Mouse (Mus musculus) midbrain, postnatal 0 days (tissue): Measurements from ENCODE around the gene Entpd8. TPM values are rescaled to one million over a fixed set of nuclear protein-coding genes. Genes with fewer than 3 reads are reported as not detected.

Experiments used
- ATAC-seq: fragments of 200-750 bp; cut with Nextera tagmentation; 2 replicates; pipeline ENCODE4 v1.8.0; 2017; ENCODE audit warnings: moderate number of reproducible peaks, mild to moderate bottlenecking, moderate TSS enrichment, moderate library complexity; ENCODE audit not compliant: low FRiP score
- DNase-seq: peaks from one replicate; pipeline ENCODE4 v3.0.0-alpha.2; 2015; ENCODE audit warnings: low spot score
- H3K27ac ChIP-seq: fragments of 300-500 bp; sonication (generic); 2 replicates; pipeline ENCODE4 v1.5.1; 2014; ENCODE audit warnings: low read depth, mild to moderate bottlenecking, low read length, mixed read lengths
- H3K27me3 ChIP-seq: fragments of 300-500 bp; sonication (generic); 2 replicates; pipeline ENCODE4 v1.6.1; 2014; ENCODE audit warnings: low read length, control low read depth, mixed read lengths; ENCODE audit not compliant: insufficient read depth
- H3K36me3 ChIP-seq: fragments of 300-500 bp; sonication (generic); 2 replicates; pipeline ENCODE4 v1.6.1; 2014; ENCODE audit warnings: low read length, control low read depth, mixed read lengths; ENCODE audit not compliant: insufficient read depth
- H3K4me1 ChIP-seq: fragments of 300-500 bp; sonication (generic); 2 replicates; pipeline ENCODE4 v1.6.1; 2014; ENCODE audit warnings: mild to moderate bottlenecking, control low read depth, antibody characterized with exemption, low read length, mixed read lengths; ENCODE audit not compliant: insufficient read depth
- H3K4me2 ChIP-seq: fragments of 300-500 bp; sonication (generic); 2 replicates; pipeline ENCODE4 v1.6.1; 2014; ENCODE audit warnings: low read depth, mild to moderate bottlenecking, low read length, mixed read lengths; ENCODE audit not compliant: poor library complexity, severe bottlenecking
- H3K4me3 ChIP-seq: fragments of 300-500 bp; sonication (generic); 2 replicates; pipeline ENCODE4 v1.5.1; 2014; ENCODE audit warnings: low read depth, mild to moderate bottlenecking, low read length, moderate library complexity
- H3K9ac ChIP-seq: fragments of 300-500 bp; sonication (generic); replicated peaks from 2 replicates; pipeline ENCODE4 v1.6.1; 2014; ENCODE audit warnings: mild to moderate bottlenecking, low read length, moderate library complexity, mixed read lengths; ENCODE audit not compliant: poor library complexity, severe bottlenecking
- H3K9me3 ChIP-seq: fragments of 300-500 bp; sonication (generic); 2 replicates; pipeline ENCODE4 v1.6.1; 2016; ENCODE audit warnings: low read length, control low read depth
- CTCF ChIP-seq: IDR thresholded peaks from 2 replicates; pipeline ENCODE4 v1.5.1; 2016; ENCODE audit warnings: antibody characterized with exemption, mild to moderate bottlenecking
- WGBS: fragments of 180-500 bp; shearing (Covaris S2); extraction: QIAGEN DNeasy Blood & Tissue Kit; methylation state at CpG from one replicate; pipeline ENCODE4 v1.1.7; 2014; 5-methylcytosine and 5-hydroxymethylcytosine counted together
- polyA plus RNA-seq: library from polyadenylated mRNA; unstranded; fragments of >200 nt; fragmentation: Nextera tagmentation; extraction: Ambion mirVana; gene quantifications from 2 replicates; pipeline ENCODE4 v1.2.1, GENCODE M21; 2015
- total RNA-seq: library from RNA; depleted of rRNA; stranded (reverse); fragments of >200 nt; gene quantifications from 2 replicates; pipeline ENCODE4 v1.2.3, GENCODE M21; 2014

Gene Entpd8
- total and polyA plus RNA-seq, 2 experiments from 2014 or later: not detected

GRCm38 (mm10) chr2:25083697-25084096 is 3.6 kb downstream of the Entpd8 start:
- no peak for TF ChIP-seq CTCF
- ATAC-seq (no peak), DNase-seq (no peak)

GRCm38 (mm10) chr2:25085571-25085970 is 5.5 kb downstream of the Entpd8 start:
- Histone ChIP-seq H3K4me3 (no peak overlapping the region), H3K27ac (no peak overlapping the region), H3K27me3 (no peaks in the 10 kb centered on the region), H3K36me3 (no peaks in the 10 kb centered on the region), H3K9ac (no peak overlapping the region), H3K4me2 (no peak overlapping the region), H3K9me3 (no peaks in the 10 kb centered on the region), H3K4me1 (no peaks in the 10 kb centered on the region)
- DNase-seq (no peak), ATAC-seq (no peak)
- WGBS: 86% methylated on average over 5 of the region's 5 CpGs
- no peak for TF ChIP-seq CTCF

More at GRCm38 (mm10) chr2:25083697-25084096, 3.6 kb downstream of the Entpd8 start:
- no peak overlapping the region for H3K27ac ChIP-seq
- no peaks in the 10 kb centered on the region for H3K36me3 ChIP-seq
- no peaks in the 10 kb centered on the region for H3K4me1 ChIP-seq
- no peak overlapping the region for H3K4me3 ChIP-seq
- H3K27me3 ChIP-seq: no peaks in the 10 kb centered on the region
- H3K4me2 ChIP-seq: no peak overlapping the region
- no peak overlapping the region for H3K9ac ChIP-seq
- 77% methylated on average over 4 of the region's 4 CpGs for WGBS
- H3K9me3 ChIP-seq: no peaks in the 10 kb centered on the region

GRCm38 (mm10) chr2:25087842-25088241 is 7.7 kb downstream of the Entpd8 start:
- WGBS: 96% methylated on average over 2 of the region's 2 CpGs
- Histone ChIP-seq H3K9ac (no peak overlapping the region), H3K9me3 (no peaks in the 10 kb centered on the region), H3K4me1 (no peaks in the 10 kb centered on the region), H3K4me2 (no peak overlapping the region), H3K4me3 (no peak overlapping the region), H3K27me3 (no peaks in the 10 kb centered on the region), H3K36me3 (no peaks in the 10 kb centered on the region), H3K27ac (no peak overlapping the region)
- no peak for ATAC-seq
- no peak for DNase-seq
- TF ChIP-seq CTCF: no peak

GRCm38 (mm10) chr2:25088636-25089035 is 8.5 kb downstream of the Entpd8 start:
- no peaks in the 10 kb centered on the region for H3K4me1 ChIP-seq
- H3K27ac ChIP-seq: no peak overlapping the region
- H3K4me2 ChIP-seq: no peak overlapping the region
- H3K9ac ChIP-seq: no peak overlapping the region
- H3K9me3 ChIP-seq: no peaks in the 10 kb centered on the region
- DNase-seq (no peak), ATAC-seq (no peak)
- H3K27me3 ChIP-seq: no peaks in the 10 kb centered on the region
- TF ChIP-seq CTCF: no peak
- H3K4me3 ChIP-seq: no peak overlapping the region
- 90% methylated on average over 3 of the region's 3 CpGs for WGBS
- H3K36me3 ChIP-seq: no peaks in the 10 kb centered on the region

- Histone ChIP-seq H3K4me3 (no peak overlapping the region), H3K27ac (no peak overlapping the region), H3K4me2 (no peak overlapping the region), H3K9ac (no peak overlapping the region), H3K36me3 (no peaks in the 10 kb centered on the region), H3K4me1 (no peaks in the 10 kb centered on the region), H3K27me3 (no peaks in the 10 kb centered on the region), H3K9me3 (no peaks in the 10 kb centered on the region)
- WGBS: 43% methylated on average over 17 of the region's 17 CpGs
- no peak for TF ChIP-seq CTCF
- ATAC-seq (no peak), DNase-seq (no peak)
Observed at GRCm38 (mm10) chr2:25094785-25095108, 14.6 kb downstream of the Entpd8 start.

GRCm38 (mm10) chr2:25095109-25095850 is 15.2 kb downstream of the Entpd8 start, which contains the start of gene Noxa1:
Gene Noxa1 (minus strand): TSS chr2:25095149.
- no peak for ATAC-seq
- H3K36me3 ChIP-seq: no peaks in the 10 kb centered on the region
- no peak for DNase-seq
- no peak within 1 kb of the TSS for H3K4me3 ChIP-seq
- no peak for TF ChIP-seq CTCF
- no peak within 1 kb of the TSS for H3K9ac ChIP-seq
- no peaks in the 10 kb centered on the region for H3K4me1 ChIP-seq
- H3K27ac ChIP-seq: no peak within 1 kb of the TSS
- WGBS: 55% methylated on average over 28 of the region's 28 CpGs
- H3K27me3 ChIP-seq: no peaks in the 10 kb centered on the region
- H3K9me3 ChIP-seq: no peaks in the 10 kb centered on the region
- H3K4me2 ChIP-seq: no peak within 1 kb of the TSS
